Mouse (Mus musculus): Measurements from ENCODE around the gene Vav3.

DNA sequence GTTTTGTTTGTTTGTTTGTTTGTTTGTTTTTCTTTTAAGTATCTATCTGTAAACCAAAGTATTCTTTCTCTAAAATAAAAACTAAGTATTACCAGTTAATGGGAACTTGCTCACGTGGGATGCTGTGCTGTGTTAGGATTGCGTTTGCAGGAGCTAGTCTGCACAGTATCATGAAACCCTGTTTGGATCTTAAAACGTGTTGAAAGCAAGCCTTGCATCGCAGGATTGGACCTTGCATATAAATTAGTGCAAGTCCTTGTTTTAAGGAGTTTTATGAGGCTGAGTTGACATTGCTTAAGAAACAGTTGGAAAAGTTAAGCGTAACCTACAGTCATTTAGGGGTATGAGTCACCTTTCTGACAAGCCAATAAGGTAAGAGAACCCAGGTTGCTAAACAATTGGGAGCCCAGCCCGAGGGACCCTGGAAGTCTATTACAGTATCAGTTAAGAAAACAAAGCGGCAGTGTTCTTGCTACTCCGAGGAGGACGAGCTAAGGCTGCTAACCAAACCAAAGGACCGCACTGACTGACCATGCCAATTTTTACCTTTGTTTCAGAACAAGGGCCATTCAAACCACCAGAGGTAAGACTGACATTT lies 233.2 kb downstream of the Vav3 start:
- TF ChIP-seq GATA1 (IDR thresholded peaks at IDR 0.05; ENCODE audit: borderline replicate concordance, low read length) (no peak), FLI1 (IDR thresholded peaks at IDR 0.05; ENCODE audit: low read length) (no peak)
